Mouse (Mus musculus): ENCODE results near the gene Chrna4.

GRCm38 (mm10) chr2:181031406-181031934, 11.9 kb downstream of the Chrna4 start:
- TF ChIP-seq CTCF (IDR thresholded peaks at IDR 0.05; ENCODE audit: borderline replicate concordance, extremely low read depth, insufficient read depth, insufficient read length) (no peak), POLR2A (IDR thresholded peaks at IDR 0.05; ENCODE audit: borderline replicate concordance, extremely low read depth, insufficient read depth, insufficient read length, poor library complexity, severe bottlenecking) (no peak)
